Comparison of ENCODE assay signal across 15 mouse cellular contexts in the genomic region with DNA sequence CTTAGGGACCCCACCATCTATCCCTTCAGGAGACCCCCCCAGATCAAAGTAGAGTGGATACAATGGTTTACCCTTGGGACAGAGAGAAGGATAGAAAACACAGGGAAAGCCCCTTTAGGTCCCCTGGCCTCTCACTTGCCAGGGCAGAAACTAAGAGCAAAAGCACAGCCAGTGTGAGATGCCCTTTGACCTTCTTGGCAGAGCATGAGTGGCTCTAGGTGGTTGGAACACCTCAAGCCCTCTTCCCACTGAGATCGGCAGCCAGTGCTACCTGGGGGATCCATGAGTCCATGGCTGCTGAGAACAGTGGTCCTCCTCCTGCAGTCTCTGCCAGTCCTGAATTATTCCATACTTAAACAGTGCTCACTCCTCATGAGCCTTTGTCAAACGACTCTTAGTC. TPM values are rescaled to one million over a fixed set of nuclear protein-coding genes. Genes with fewer than 3 reads are reported as not detected.
DNase-seq lines count a peak whose midpoint lies in the region; ATAC-seq and TF ChIP-seq lines count a peak whose summit lies in the region.
"Had no signal": no experiment of that assay in that cellular context is flagged by ENCODE, and none has a peak within 500 bp of the region (broad histone marks: within the 10 kb centered on the region; RNA-seq: fewer than 3 reads in every experiment).

No protein-coding gene starts in this region.

- H3K27me3 ChIP-seq in kidney, adult 2 months (replicated peaks; ENCODE audit: control insufficient read depth, insufficient read depth, low read length): no peaks in the 10 kb centered on the region
- no peaks in the 10 kb centered on the region for H3K27me3 ChIP-seq in kidney, embryonic 16.5 days (ENCODE audit: insufficient read depth, low read length)
- no peaks in the 10 kb centered on the region for H3K27me3 ChIP-seq in lung, embryonic 14.5 days (ENCODE audit: insufficient read depth, low read length)
- H3K27me3 ChIP-seq in lung, postnatal 0 days (replicated peaks; ENCODE audit: insufficient read depth, low read length): no peaks in the 10 kb centered on the region
- H3K27me3 ChIP-seq in embryonic facial prominence, embryonic 14.5 days (replicated peaks; ENCODE audit: control insufficient read depth, insufficient read depth, low read length): no peaks in the 10 kb centered on the region
- no peaks in the 10 kb centered on the region for H3K27me3 ChIP-seq in limb, embryonic 14.5 days (ENCODE audit: control insufficient read depth, insufficient read depth, low read length)
- H3K27me3 ChIP-seq: forebrain, embryonic 13.5 days; midbrain, embryonic 12.5 days; neural tube, embryonic 12.5 days had no signal

- no peak for ATAC-seq in kidney, embryonic 16.5 days (ENCODE audit: low FRiP score, low TSS enrichment)
- 0 out of 2 replicates have a peak, but pooled peaks have one; percentile 7 for ATAC-seq in lung, embryonic 14.5 days (ENCODE audit: insufficient read depth)
- ATAC-seq in lung, postnatal 0 days: no peak
- ATAC-seq in embryonic facial prominence, embryonic 14.5 days (ENCODE audit: low read depth): no peak
- ATAC-seq in limb, embryonic 14.5 days (ENCODE audit: low FRiP score, low read depth): no peak
- ATAC-seq: forebrain, embryonic 13.5 days had no signal

- H3K27ac ChIP-seq in kidney, adult 2 months (ENCODE audit: insufficient read depth, low read depth, low read length): no peak overlapping the region
- H3K27ac ChIP-seq in kidney, embryonic 16.5 days (ENCODE audit: low read length): no peak overlapping the region
- no peak overlapping the region for H3K27ac ChIP-seq in lung, embryonic 14.5 days (ENCODE audit: low read depth)
- H3K27ac ChIP-seq in lung, postnatal 0 days (ENCODE audit: low read length): no peak overlapping the region
- H3K27ac ChIP-seq in embryonic facial prominence, embryonic 14.5 days (replicated peaks; ENCODE audit: low read depth, low read length): peak overlapping the region; percentile 57
- 0 out of 2 replicates have a peak overlapping the region, but pooled peaks have one; percentile 11 for H3K27ac ChIP-seq in limb, embryonic 14.5 days (replicated peaks; ENCODE audit: low read depth, low read length)
- H3K27ac ChIP-seq: forebrain, embryonic 13.5 days; heart, embryonic 10.5 days; liver, embryonic 14.5 days; midbrain, embryonic 12.5 days; neural tube, embryonic 12.5 days had no signal

- H3K4me3 ChIP-seq in kidney, adult 2 months (ENCODE audit: insufficient read depth, low read depth, low read length): no peak overlapping the region
- H3K4me3 ChIP-seq in kidney, embryonic 16.5 days (ENCODE audit: low read length): no peak overlapping the region
- H3K4me3 ChIP-seq in lung, embryonic 14.5 days (ENCODE audit: low read depth, low read length): no peak overlapping the region
- no peak overlapping the region for H3K4me3 ChIP-seq in lung, postnatal 0 days (ENCODE audit: low read depth, low read length)
- no peak overlapping the region for H3K4me3 ChIP-seq in embryonic facial prominence, embryonic 14.5 days (ENCODE audit: low read depth, low read length)
- H3K4me3 ChIP-seq in limb, embryonic 14.5 days (replicated peaks; ENCODE audit: low read length): no peak overlapping the region
- H3K4me3 ChIP-seq: forebrain, embryonic 13.5 days; heart, embryonic 10.5 days; midbrain, embryonic 12.5 days; neural tube, embryonic 12.5 days had no signal

- no peaks in the 10 kb centered on the region for H3K36me3 ChIP-seq in kidney, adult 2 months (ENCODE audit: control insufficient read depth, insufficient read depth, low read length)
- H3K36me3 ChIP-seq in kidney, embryonic 16.5 days (ENCODE audit: insufficient read depth, low read length): no peaks in the 10 kb centered on the region
- no peaks in the 10 kb centered on the region for H3K36me3 ChIP-seq in lung, embryonic 14.5 days (ENCODE audit: insufficient read depth)
- H3K36me3 ChIP-seq in lung, postnatal 0 days (ENCODE audit: insufficient read depth, low read length): no peaks in the 10 kb centered on the region
- no peaks in the 10 kb centered on the region for H3K36me3 ChIP-seq in embryonic facial prominence, embryonic 14.5 days (ENCODE audit: control insufficient read depth, insufficient read depth, low read length)
- no peaks in the 10 kb centered on the region for H3K36me3 ChIP-seq in limb, embryonic 14.5 days (ENCODE audit: control insufficient read depth, insufficient read depth, low read length)
- H3K36me3 ChIP-seq: heart, embryonic 10.5 days; midbrain, embryonic 12.5 days; neural tube, embryonic 12.5 days had no signal

- no peaks in the 10 kb centered on the region for H3K9me3 ChIP-seq in kidney, embryonic 16.5 days (ENCODE audit: low read length)
- no peaks in the 10 kb centered on the region for H3K9me3 ChIP-seq in lung, embryonic 14.5 days (ENCODE audit: low read depth, low read length)
- no peaks in the 10 kb centered on the region for H3K9me3 ChIP-seq in lung, postnatal 0 days (ENCODE audit: low read length)
- H3K9me3 ChIP-seq in embryonic facial prominence, embryonic 14.5 days (ENCODE audit: control insufficient read depth, low read length): no peaks in the 10 kb centered on the region
- H3K9me3 ChIP-seq in limb, embryonic 14.5 days (ENCODE audit: control insufficient read depth, low read length): no peaks in the 10 kb centered on the region
- H3K9me3 ChIP-seq: forebrain, embryonic 13.5 days; heart, embryonic 10.5 days; midbrain, embryonic 12.5 days; neural tube, embryonic 12.5 days had no signal

- 55% methylated on average over 2 of the region's 2 CpGs for WGBS in kidney, adult 2 months
- 48% methylated on average over 2 of the region's 2 CpGs for WGBS in kidney, embryonic 16.5 days
- 36% methylated on average over 2 of the region's 2 CpGs for WGBS in lung, embryonic 14.5 days
- 28% methylated on average over 2 of the region's 2 CpGs for WGBS in lung, postnatal 0 days
- 42% methylated on average over 2 of the region's 2 CpGs for WGBS in embryonic facial prominence, embryonic 14.5 days
- WGBS in limb, embryonic 14.5 days: 17% methylated on average over 2 of the region's 2 CpGs

- no peak for TF ChIP-seq EP300 in lung, postnatal 0 days (IDR thresholded peaks at IDR 0.05)

- no peak for TF ChIP-seq POLR2A in kidney, adult 2 months (IDR thresholded peaks at IDR 0.05; ENCODE audit: low read depth, low read length)
- no peak for TF ChIP-seq POLR2A in limb, embryonic 14.5 days (IDR thresholded peaks at IDR 0.05; ENCODE audit: borderline replicate concordance, extremely low read depth, insufficient read depth, insufficient read length)

- peaks cover 17% of the 10 kb centered on the region; the same call in 1 of the 2 replicates for H3K4me1 ChIP-seq in kidney, adult 2 months (ENCODE audit: control insufficient read depth, insufficient read depth, low read length)
- H3K4me1 ChIP-seq in kidney, embryonic 16.5 days (ENCODE audit: insufficient read depth, low read length): peaks cover 10% of the 10 kb centered on the region
- H3K4me1 ChIP-seq in lung, embryonic 14.5 days (ENCODE audit: insufficient read depth): peaks cover 7% of the 10 kb centered on the region
- no peaks in the 10 kb centered on the region; the same call in 1 of the 2 replicates for H3K4me1 ChIP-seq in lung, postnatal 0 days (ENCODE audit: insufficient read depth, low read depth, low read length)
- peaks cover 26% of the 10 kb centered on the region for H3K4me1 ChIP-seq in embryonic facial prominence, embryonic 14.5 days (ENCODE audit: control insufficient read depth, insufficient read depth, low read length)
- H3K4me1 ChIP-seq in limb, embryonic 14.5 days (ENCODE audit: control insufficient read depth, insufficient read depth, low read length): peaks cover 22% of the 10 kb centered on the region
- H3K4me1 ChIP-seq: forebrain, embryonic 13.5 days; neural tube, embryonic 12.5 days had no signal

- TF ChIP-seq CTCF in kidney, adult 2 months (conservative IDR thresholded peaks at IDR 0.05; ENCODE audit: insufficient read depth, insufficient read length, low read depth, low read length): no peak
- TF ChIP-seq CTCF in lung, embryonic 14.5 days (IDR thresholded peaks at IDR 0.05; ENCODE audit: low read depth): no peak
- no peak for TF ChIP-seq CTCF in lung, postnatal 0 days (IDR thresholded peaks at IDR 0.05)

- no peak overlapping the region for H3K4me2 ChIP-seq in kidney, embryonic 16.5 days (replicated peaks; ENCODE audit: low read depth, low read length)
- no peak overlapping the region for H3K4me2 ChIP-seq in lung, embryonic 14.5 days
- no peak overlapping the region for H3K4me2 ChIP-seq in lung, postnatal 0 days (replicated peaks; ENCODE audit: low read depth, low read length)
- no peak overlapping the region for H3K4me2 ChIP-seq in embryonic facial prominence, embryonic 14.5 days (ENCODE audit: low read depth, low read length)
- no peak overlapping the region for H3K4me2 ChIP-seq in limb, embryonic 14.5 days (replicated peaks; ENCODE audit: low read depth, low read length, severe bottlenecking)
- H3K4me2 ChIP-seq: forebrain, embryonic 13.5 days; midbrain, embryonic 12.5 days; neural tube, embryonic 12.5 days had no signal

- no peak overlapping the region for H3K9ac ChIP-seq in kidney, embryonic 16.5 days (replicated peaks; ENCODE audit: low read length)
- no peak overlapping the region for H3K9ac ChIP-seq in lung, embryonic 14.5 days
- H3K9ac ChIP-seq in lung, postnatal 0 days (replicated peaks; ENCODE audit: low read depth): no peak overlapping the region
- no peak overlapping the region for H3K9ac ChIP-seq in embryonic facial prominence, embryonic 14.5 days (ENCODE audit: low read depth, low read length)
- H3K9ac ChIP-seq in limb, embryonic 14.5 days (ENCODE audit: low read depth, low read length, severe bottlenecking): no peak overlapping the region
- H3K9ac ChIP-seq: forebrain, embryonic 13.5 days; liver, embryonic 14.5 days; midbrain, embryonic 12.5 days; neural tube, embryonic 12.5 days had no signal

- DNase-seq in kidney, adult 2 months: peak; percentile 73
- no peak for DNase-seq in lung, embryonic 14.5 days
- DNase-seq in lung, postnatal 0 days (ENCODE audit: low spot score): no peak
- DNase-seq in embryonic facial prominence, embryonic 14.5 days (ENCODE audit: low spot score): no peak
- DNase-seq in limb, embryonic 14.5 days (ENCODE audit: low spot score): no peak
- no peak for DNase-seq in right cerebral cortex, postnatal 4 days
- DNase-seq: cerebellum, adult 9-10 months; gastrocnemius, postnatal 25 days; thymus, postnatal 36 days had no signal

RNA-seq across cellular contexts. Expression of a gene that starts 39.8 kb away (rescaled TPM):
- 1.6 and 2.6 TPM in 2 replicates for polyA plus RNA-seq in kidney, adult 2 months (2012; rRNA removed)
- polyA plus RNA-seq in kidney, embryonic 16.5 days (2015; fragmentation: Nextera tagmentation; extraction: Ambion mirVana): 10.0 and 20.0 TPM in 2 replicates
- polyA plus RNA-seq in lung, embryonic 14.5 days (2014; fragmentation: Nextera tagmentation; extraction: Ambion mirVana): 22.8 and 23.5 TPM in 2 replicates
- 3.2 and 3.4 TPM in 2 replicates for polyA plus RNA-seq in lung, postnatal 0 days (2015; fragmentation: Nextera tagmentation; extraction: Ambion mirVana)
- 49.7 and 61.7 TPM in 2 replicates for polyA plus RNA-seq in embryonic facial prominence, embryonic 14.5 days (2014; fragmentation: Nextera tagmentation; extraction: Ambion mirVana)
- 110 and 143 TPM in 2 replicates for polyA plus RNA-seq in limb, embryonic 14.5 days (2012; rRNA removed)
- polyA plus RNA-seq in limb, embryonic 14.5 days (2014; fragmentation: Nextera tagmentation; extraction: Ambion mirVana): 84.7 and 96.9 TPM in 2 replicates

RNA-seq across cellular contexts. Expression of a gene that starts 44.8 kb away (rescaled TPM):
- polyA plus RNA-seq in kidney, adult 2 months (2012; rRNA removed): 4.9 and 7.0 TPM in 2 replicates
- polyA plus RNA-seq in kidney, embryonic 16.5 days (2015; fragmentation: Nextera tagmentation; extraction: Ambion mirVana): 17.5 and 17.8 TPM in 2 replicates
- 12.8 and 12.9 TPM in 2 replicates for polyA plus RNA-seq in lung, embryonic 14.5 days (2014; fragmentation: Nextera tagmentation; extraction: Ambion mirVana)
- 2.4 and 3.5 TPM in 2 replicates for polyA plus RNA-seq in lung, postnatal 0 days (2015; fragmentation: Nextera tagmentation; extraction: Ambion mirVana)
- polyA plus RNA-seq in embryonic facial prominence, embryonic 14.5 days (2014; fragmentation: Nextera tagmentation; extraction: Ambion mirVana): 9.3 and 10.4 TPM in 2 replicates
- 10.0 and 15.5 TPM in 2 replicates for polyA plus RNA-seq in limb, embryonic 14.5 days (2012; rRNA removed)
- 12.6 and 14.7 TPM in 2 replicates for polyA plus RNA-seq in limb, embryonic 14.5 days (2014; fragmentation: Nextera tagmentation; extraction: Ambion mirVana)

Comparison
In these comparisons a context has a peak if more than half of its experiments do, and no peak if none do; other contexts are left out.
1. H3K27ac ChIP-seq: peak in embryonic facial prominence, embryonic 14.5 days (single experiment) and limb, embryonic 14.5 days (single experiment); none in kidney, adult 2 months (single experiment), kidney, embryonic 16.5 days (single experiment), lung, embryonic 14.5 days (single experiment) and lung, postnatal 0 days (single experiment).